Mouse (Mus musculus): Measurements from ENCODE around the gene Kcnh1. TPM values are rescaled to one million over a fixed set of nuclear protein-coding genes. Genes with fewer than 3 reads are reported as not detected.

The Kcnh1 gene
- polyA plus RNA-seq, 1 experiment = 0.14 TPM

- no peaks in the 10 kb centered on the region; the same call in 1 of the 2 replicates for H3K4me1 ChIP-seq (ENCODE audit: control insufficient read depth, insufficient read depth, low read length)
Observed at GRCm38 (mm10) chr1:192476704-192477103, 286.1 kb downstream of the Kcnh1 start.

GRCm38 (mm10) chr1:192477556-192477955 is 287.0 kb downstream of the Kcnh1 start:
- H3K36me3 ChIP-seq (ENCODE audit: control insufficient read depth, insufficient read depth, low read length) = no peaks in the 10 kb centered on the region
- no peaks in the 10 kb centered on the region for H3K27me3 ChIP-seq (ENCODE audit: control insufficient read depth, insufficient read depth, low read length)
- no peaks in the 10 kb centered on the region; the same call in 1 of the 2 replicates for H3K4me1 ChIP-seq (ENCODE audit: control insufficient read depth, insufficient read depth, low read length)
- H3K4me3 ChIP-seq (ENCODE audit: control insufficient read depth, low read depth, low read length) = no peak overlapping the region
- TF ChIP-seq POLR2A (IDR thresholded peaks at IDR 0.05; ENCODE audit: control insufficient read depth, low read depth, low read length) (no peak), CTCF (IDR thresholded peaks at IDR 0.05; ENCODE audit: control insufficient read depth, insufficient read depth, insufficient replicate concordance, low read depth, low read length) (no peak)
- H3K27ac ChIP-seq (ENCODE audit: control insufficient read depth, insufficient read depth, low read depth, low read length) = no peak overlapping the region

More at GRCm38 (mm10) chr1:192476704-192477103, 286.1 kb downstream of the Kcnh1 start:
- H3K36me3 ChIP-seq (ENCODE audit: control insufficient read depth, insufficient read depth, low read length) = no peaks in the 10 kb centered on the region
- H3K27ac ChIP-seq (ENCODE audit: control insufficient read depth, insufficient read depth, low read depth, low read length) = no peak overlapping the region
- H3K27me3 ChIP-seq (ENCODE audit: control insufficient read depth, insufficient read depth, low read length) = no peaks in the 10 kb centered on the region
- no peak overlapping the region for H3K4me3 ChIP-seq (ENCODE audit: control insufficient read depth, low read depth, low read length)
- TF ChIP-seq POLR2A (IDR thresholded peaks at IDR 0.05; ENCODE audit: control insufficient read depth, low read depth, low read length) (no peak), CTCF (IDR thresholded peaks at IDR 0.05; ENCODE audit: control insufficient read depth, insufficient read depth, insufficient replicate concordance, low read depth, low read length) (no peak)

GRCm38 (mm10) chr1:192478176-192478575 is 287.6 kb downstream of the Kcnh1 start:
- Histone ChIP-seq H3K4me1 (ENCODE audit: control insufficient read depth, insufficient read depth, low read length) (no peaks in the 10 kb centered on the region; the same call in 1 of the 2 replicates), H3K36me3 (ENCODE audit: control insufficient read depth, insufficient read depth, low read length) (no peaks in the 10 kb centered on the region), H3K27ac (ENCODE audit: control insufficient read depth, insufficient read depth, low read depth, low read length) (no peak overlapping the region), H3K27me3 (ENCODE audit: control insufficient read depth, insufficient read depth, low read length) (no peaks in the 10 kb centered on the region), H3K4me3 (ENCODE audit: control insufficient read depth, low read depth, low read length) (no peak overlapping the region)
- TF ChIP-seq CTCF (IDR thresholded peaks at IDR 0.05; ENCODE audit: control insufficient read depth, insufficient read depth, insufficient replicate concordance, low read depth, low read length) (no peak), POLR2A (IDR thresholded peaks at IDR 0.05; ENCODE audit: control insufficient read depth, low read depth, low read length) (no peak)

- TF ChIP-seq CTCF (IDR thresholded peaks at IDR 0.05; ENCODE audit: control insufficient read depth, insufficient read depth, insufficient replicate concordance, low read depth, low read length) (no peak), POLR2A (IDR thresholded peaks at IDR 0.05; ENCODE audit: control insufficient read depth, low read depth, low read length) (no peak)
- H3K36me3 ChIP-seq (ENCODE audit: control insufficient read depth, insufficient read depth, low read length) = no peaks in the 10 kb centered on the region
Observed at GRCm38 (mm10) chr1:192480072-192480784, 289.7 kb downstream of the Kcnh1 start.

GRCm38 (mm10) chr1:192481446-192481845 is 290.9 kb downstream of the Kcnh1 start:
- H3K4me3 ChIP-seq (ENCODE audit: control insufficient read depth, low read depth, low read length) = no peak overlapping the region
- H3K36me3 ChIP-seq (ENCODE audit: control insufficient read depth, insufficient read depth, low read length) = no peaks in the 10 kb centered on the region
- H3K27me3 ChIP-seq (ENCODE audit: control insufficient read depth, insufficient read depth, low read length) = no peaks in the 10 kb centered on the region
- TF ChIP-seq CTCF (IDR thresholded peaks at IDR 0.05; ENCODE audit: control insufficient read depth, insufficient read depth, insufficient replicate concordance, low read depth, low read length) = no peak
- no peak for TF ChIP-seq POLR2A (IDR thresholded peaks at IDR 0.05; ENCODE audit: control insufficient read depth, low read depth, low read length)
- H3K4me1 ChIP-seq (ENCODE audit: control insufficient read depth, insufficient read depth, low read length) = no peaks in the 10 kb centered on the region; the same call in 1 of the 2 replicates
- H3K27ac ChIP-seq (ENCODE audit: control insufficient read depth, insufficient read depth, low read depth, low read length) = no peak overlapping the region

More at GRCm38 (mm10) chr1:192480072-192480784, 289.7 kb downstream of the Kcnh1 start:
- Histone ChIP-seq H3K4me1 (ENCODE audit: control insufficient read depth, insufficient read depth, low read length) (no peaks in the 10 kb centered on the region; the same call in 1 of the 2 replicates), H3K4me3 (ENCODE audit: control insufficient read depth, low read depth, low read length) (no peak overlapping the region), H3K27me3 (ENCODE audit: control insufficient read depth, insufficient read depth, low read length) (no peaks in the 10 kb centered on the region), H3K27ac (ENCODE audit: control insufficient read depth, insufficient read depth, low read depth, low read length) (no peak overlapping the region)

GRCm38 (mm10) chr1:192485030-192485429 is 294.5 kb downstream of the Kcnh1 start:
- H3K4me3 ChIP-seq (ENCODE audit: control insufficient read depth, low read depth, low read length) = no peak overlapping the region
- no peak for TF ChIP-seq CTCF (IDR thresholded peaks at IDR 0.05; ENCODE audit: control insufficient read depth, insufficient read depth, insufficient replicate concordance, low read depth, low read length)
- no peak for TF ChIP-seq POLR2A (IDR thresholded peaks at IDR 0.05; ENCODE audit: control insufficient read depth, low read depth, low read length)
- no peaks in the 10 kb centered on the region for H3K4me1 ChIP-seq (ENCODE audit: control insufficient read depth, insufficient read depth, low read length)
- no peaks in the 10 kb centered on the region for H3K36me3 ChIP-seq (ENCODE audit: control insufficient read depth, insufficient read depth, low read length)
- no peak overlapping the region for H3K27ac ChIP-seq (ENCODE audit: control insufficient read depth, insufficient read depth, low read depth, low read length)
- no peaks in the 10 kb centered on the region for H3K27me3 ChIP-seq (ENCODE audit: control insufficient read depth, insufficient read depth, low read length)

GRCm38 (mm10) chr1:192487571-192487970 is 297.0 kb downstream of the Kcnh1 start:
- no peak overlapping the region for H3K27ac ChIP-seq (ENCODE audit: control insufficient read depth, insufficient read depth, low read depth, low read length)
- TF ChIP-seq POLR2A (IDR thresholded peaks at IDR 0.05; ENCODE audit: control insufficient read depth, low read depth, low read length) (no peak), CTCF (IDR thresholded peaks at IDR 0.05; ENCODE audit: control insufficient read depth, insufficient read depth, insufficient replicate concordance, low read depth, low read length) (no peak)

More at GRCm38 (mm10) chr1:192487571-192487970, 297.0 kb downstream of the Kcnh1 start:
- no peak overlapping the region for H3K4me3 ChIP-seq (ENCODE audit: control insufficient read depth, low read depth, low read length)
- no peaks in the 10 kb centered on the region for H3K36me3 ChIP-seq (ENCODE audit: control insufficient read depth, insufficient read depth, low read length)
- H3K4me1 ChIP-seq (ENCODE audit: control insufficient read depth, insufficient read depth, low read length) = no peaks in the 10 kb centered on the region
- H3K27me3 ChIP-seq (ENCODE audit: control insufficient read depth, insufficient read depth, low read length) = no peaks in the 10 kb centered on the region

Measured in testis, adult 2 months (tissue).